Mouse (Mus musculus): Measurements from ENCODE around the gene 7530416G11Rik.

The 7530416G11Rik gene

DNA sequence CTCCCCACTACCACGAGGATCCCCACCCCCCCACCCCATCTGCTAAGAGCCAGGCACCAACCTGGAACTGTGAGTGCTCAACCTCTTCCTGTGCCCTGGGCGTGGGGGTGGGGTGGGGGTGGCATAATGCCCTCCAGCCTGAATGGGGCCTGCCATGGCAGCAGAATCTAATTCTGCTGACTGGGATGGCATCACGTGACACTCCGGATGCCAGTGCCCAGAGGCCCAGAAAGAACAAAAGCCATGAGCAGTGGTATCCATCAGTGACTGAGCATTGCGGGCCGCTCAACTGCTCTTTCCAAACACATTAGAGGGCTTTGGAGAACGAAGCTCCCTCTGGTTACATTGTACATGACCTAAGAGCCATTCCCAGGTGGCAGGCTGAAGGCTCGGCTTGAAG is at the start of gene 7530416G11Rik:
7530416G11Rik (minus strand) TSS at position 101 of the 400 bp plus-strand sequence.
- no peak for DNase-seq (ENCODE audit: low read depth in 2 of 2, low spot score in 2 of 2)

DNA sequence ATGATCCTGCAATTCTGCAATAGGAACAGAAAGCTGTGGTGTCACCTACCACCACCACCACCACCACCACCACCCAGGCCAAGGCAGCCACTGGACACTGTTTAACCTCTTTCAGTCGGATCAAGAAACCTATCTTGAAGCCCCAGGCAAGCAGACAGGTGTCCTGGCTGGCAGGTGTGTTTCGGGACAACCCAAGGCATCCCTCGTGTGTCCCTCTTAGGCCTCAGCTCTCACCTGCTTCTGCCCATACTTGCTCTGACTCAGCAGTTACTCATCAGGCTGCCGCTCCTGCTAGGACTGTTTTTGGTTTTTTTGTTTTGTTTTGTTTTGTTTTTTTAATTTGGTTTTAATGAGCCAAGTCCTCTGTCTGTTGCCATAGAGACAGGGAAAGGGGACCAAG is 43.5 kb upstream of the 7530416G11Rik start:
- DNase-seq (ENCODE audit: low read depth in 2 of 2, low spot score in 2 of 2), result no peak

DNA sequence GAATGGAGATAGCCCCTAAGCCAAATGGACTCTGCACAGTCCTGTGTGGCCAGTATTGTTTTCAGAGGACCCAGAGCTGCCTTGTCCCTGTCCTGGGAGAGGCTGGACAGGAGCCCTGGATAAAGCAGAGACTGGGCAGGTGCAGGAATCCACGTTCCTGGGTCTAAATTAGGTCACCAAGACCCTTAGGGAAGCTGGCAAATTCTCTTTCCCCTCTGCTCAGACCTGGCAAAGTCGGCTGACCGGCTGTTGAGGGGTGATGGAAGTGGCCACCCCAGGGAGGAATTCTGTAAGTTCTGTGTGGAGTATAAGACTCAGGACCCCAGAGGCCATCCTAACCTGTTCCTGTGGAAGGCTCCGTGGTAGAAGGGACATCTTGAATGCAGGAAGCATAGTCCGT is 42.3 kb upstream of the 7530416G11Rik start:
- no peak for DNase-seq (ENCODE audit: low read depth in 2 of 2, low spot score in 2 of 2)

DNA sequence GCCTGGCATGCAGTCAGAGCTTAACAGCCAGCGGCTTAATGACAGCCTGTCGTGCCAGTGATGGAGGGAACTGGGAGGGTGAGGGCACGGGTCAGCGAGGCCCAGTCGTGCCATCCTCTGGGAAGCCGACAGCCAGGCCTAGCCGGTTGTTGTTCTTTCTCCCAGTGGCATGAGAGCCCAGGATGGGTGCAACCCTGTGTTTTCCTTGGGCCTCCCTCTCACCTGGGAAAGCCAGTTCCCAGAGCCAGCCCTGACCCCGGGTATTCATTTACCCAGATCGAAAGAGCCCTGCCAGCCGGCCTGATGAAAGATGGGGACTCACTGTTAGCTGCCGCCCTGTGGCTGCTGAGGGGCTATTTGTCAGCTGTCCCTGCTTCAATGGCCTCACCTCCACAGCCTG is 35.1 kb upstream of the 7530416G11Rik start:
- no peak for DNase-seq (ENCODE audit: low read depth in 2 of 2, low spot score in 2 of 2)

DNA sequence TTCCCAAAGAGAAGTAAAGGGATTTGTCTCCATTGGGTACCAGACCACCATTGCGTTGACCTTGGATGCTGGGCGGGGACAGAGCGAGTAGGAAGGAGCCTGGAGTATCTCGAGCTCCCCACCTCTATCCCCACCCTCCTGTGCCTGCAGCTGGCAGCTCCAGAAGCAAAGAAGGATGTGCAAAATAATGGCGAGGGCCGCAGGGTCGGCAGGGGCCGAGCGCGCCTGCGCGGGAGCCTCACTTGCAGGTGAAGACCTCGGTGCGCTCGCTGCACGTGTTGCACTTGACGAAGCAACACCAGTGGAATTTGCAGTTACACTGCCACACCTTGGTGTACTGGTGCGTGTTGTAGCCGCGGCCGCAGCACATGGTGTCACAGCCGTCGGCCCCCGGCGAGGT is 34.1 kb upstream of the 7530416G11Rik start:
- DNase-seq (ENCODE audit: low read depth in 2 of 2, low spot score in 2 of 2), result no peak

DNA sequence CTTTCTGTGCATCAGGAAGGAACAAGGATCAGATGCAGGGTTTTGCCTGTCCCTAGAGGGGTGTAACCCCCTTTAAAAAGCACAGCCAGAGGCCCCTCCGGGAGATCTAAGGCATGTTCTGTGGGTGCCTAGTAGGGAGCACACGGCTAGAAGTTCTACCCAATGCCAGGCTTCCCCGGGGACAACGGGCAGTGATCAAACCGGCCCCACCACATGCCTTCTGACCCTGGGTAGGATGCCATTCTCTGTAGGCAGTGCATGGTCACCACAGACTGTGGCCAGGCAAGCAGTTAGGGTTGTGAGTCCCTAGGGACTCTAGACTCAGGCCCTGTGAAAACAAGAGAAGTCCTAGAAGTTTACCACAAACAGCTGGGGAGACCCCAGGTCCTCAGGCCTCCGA is 31.6 kb upstream of the 7530416G11Rik start:
- no peak for DNase-seq (ENCODE audit: low read depth in 2 of 2, low spot score in 2 of 2)

DNA sequence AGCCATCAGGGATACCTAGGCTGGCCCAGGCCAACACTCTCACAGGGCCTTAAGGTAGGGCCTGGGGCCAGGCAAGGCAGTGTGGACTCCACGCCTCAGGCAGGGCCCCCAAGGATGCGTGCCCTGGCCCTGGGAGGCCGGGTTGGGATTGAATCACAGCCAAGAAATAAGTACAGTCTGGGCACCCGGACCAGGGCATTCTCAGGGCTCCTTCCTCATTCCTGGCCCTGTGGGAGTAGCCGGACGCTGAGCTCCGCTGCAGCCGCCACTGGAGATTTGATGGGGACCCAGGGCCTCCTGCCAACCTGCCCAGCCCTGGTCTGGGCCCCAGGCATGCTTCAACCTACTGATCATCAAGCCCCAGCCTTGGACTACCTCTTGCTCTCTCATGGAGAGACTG is 31.2 kb upstream of the 7530416G11Rik start:
- no peak for DNase-seq (ENCODE audit: low read depth in 2 of 2, low spot score in 2 of 2)

DNA sequence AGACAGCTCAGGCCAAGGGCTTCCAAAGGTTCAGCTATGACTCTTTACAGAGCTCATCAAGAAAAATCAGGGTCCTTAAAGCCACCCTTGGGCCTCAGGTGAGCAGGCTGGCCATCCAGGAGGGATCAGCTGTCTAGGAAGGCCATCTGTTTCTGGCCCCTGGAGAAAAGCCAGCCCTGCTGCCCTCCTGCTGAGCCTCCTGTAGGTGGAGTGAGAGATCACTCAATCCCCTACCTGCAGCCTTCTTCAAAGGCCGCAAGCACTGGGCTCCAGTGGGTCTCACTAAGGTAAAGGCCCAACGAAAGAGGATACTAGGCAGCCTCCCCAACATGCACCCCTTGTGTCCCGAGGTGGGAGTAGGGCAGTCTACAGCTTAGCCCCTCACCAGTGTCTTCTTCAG is 29.0 kb upstream of the 7530416G11Rik start:
- no peak for DNase-seq (ENCODE audit: low read depth in 2 of 2, low spot score in 2 of 2)

DNA sequence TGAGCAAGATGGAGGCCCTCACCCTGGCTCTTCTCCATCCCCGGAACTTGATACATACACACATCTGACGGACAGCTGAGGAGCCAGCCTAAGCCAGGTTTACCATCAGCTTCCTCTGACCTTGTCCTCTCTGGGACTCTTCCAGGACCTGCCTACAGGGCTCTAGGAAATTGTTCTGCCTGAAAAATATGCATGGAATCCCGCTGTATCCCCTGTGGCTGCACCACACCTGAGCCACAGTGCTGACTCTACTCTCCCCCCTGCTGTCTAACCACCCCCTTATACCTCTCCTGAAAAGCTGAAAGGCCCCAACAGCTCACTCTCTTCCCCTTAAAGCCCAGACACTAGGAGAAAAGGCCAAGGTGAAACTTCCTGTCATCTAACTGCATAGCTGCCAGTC is 26.9 kb upstream of the 7530416G11Rik start:
- no peak for DNase-seq (ENCODE audit: low read depth in 2 of 2, low spot score in 2 of 2)

DNA sequence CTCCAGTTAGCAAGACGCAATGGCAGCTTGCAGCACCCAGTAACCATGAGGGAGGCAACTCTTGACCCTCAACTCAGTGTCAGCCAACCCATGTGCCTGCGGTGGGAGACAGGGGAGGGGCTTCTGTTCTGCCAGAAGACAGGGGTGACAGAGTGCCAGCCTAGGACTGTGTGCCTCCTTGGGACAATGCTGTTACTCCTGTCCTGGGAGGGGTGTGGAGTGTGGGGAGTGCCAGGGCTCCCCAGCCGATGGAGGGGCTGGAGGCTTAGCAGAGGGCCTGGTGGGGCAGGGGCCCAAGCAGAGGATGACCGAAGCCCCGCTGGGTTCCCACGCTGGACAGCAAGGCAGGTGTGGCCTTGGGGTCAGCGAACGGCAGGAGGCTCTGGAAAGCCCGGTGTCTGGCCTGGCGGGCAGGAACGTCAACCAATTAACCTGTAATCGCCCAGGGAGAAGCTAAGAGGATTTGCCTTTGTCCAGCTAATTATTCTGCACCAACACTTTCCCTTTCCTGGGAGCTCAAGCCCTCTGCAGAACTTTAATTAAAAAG is 21.4 kb upstream of the 7530416G11Rik start:
- DNase-seq (ENCODE audit: low read depth in 2 of 2, low spot score in 2 of 2), result no peak

DNA sequence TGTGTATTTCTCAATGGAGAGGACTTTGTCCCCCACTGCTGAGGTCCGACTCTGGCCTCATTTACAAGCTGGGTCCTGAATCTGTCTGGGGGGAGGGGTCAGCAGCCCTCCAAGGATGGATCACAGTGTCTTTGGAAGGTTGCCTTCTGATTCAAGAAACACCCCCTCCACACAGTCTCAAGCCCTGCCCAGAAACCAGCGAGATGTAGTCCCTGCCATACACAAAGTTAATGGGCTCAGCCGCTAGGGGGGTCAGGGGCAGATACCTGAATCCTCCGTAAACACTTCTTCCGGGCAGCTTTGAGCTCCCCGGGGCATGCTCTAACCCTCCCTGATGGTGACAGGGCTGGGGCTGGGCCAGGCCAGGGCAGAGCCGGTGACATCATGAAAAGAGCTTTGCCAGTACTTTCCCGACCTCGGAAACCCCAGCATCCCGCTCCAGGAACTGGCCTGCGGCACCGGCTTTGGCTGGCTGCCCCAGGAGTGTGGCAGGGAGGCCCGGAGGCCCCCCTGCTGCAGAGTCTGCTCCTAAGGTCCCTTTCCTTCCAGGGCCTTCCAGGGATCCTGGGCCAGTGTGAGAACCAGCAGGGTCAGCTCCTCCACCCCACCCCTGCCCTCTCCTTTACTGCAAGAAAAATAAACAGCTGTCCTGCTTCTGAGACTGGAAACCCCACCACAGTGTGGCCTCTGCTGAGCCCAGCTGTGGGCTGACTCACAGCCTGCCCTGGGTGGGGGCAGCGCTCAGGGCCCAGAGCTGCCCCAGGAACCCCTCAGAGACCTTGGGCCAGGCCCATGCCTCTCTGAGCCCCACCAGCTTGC is 20.4 kb upstream of the 7530416G11Rik start:
- DNase-seq (ENCODE audit: low read depth in 2 of 2, low spot score in 2 of 2), result no peak

DNA sequence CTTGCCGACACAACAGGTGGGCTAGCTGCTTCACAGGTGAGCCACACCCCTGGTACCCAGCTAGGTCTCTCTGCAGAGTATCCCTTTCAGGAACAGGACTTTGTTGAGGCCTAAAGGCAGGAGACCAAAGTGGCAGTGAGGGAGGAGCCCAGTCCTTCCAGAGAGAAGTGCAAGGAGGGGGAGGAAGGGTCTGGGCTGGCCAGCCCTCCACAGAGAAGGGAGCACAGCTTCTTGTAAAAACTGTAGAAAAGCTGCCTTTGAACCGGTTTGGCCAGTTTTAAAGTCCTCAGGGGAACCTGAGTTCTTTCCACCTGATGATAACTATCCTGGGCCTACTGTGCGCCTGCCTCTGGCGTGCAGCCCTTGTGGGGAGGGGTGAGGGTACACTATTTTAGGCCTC is 16.4 kb upstream of the 7530416G11Rik start:
- DNase-seq (ENCODE audit: low read depth in 2 of 2, low spot score in 2 of 2), result no peak

DNA sequence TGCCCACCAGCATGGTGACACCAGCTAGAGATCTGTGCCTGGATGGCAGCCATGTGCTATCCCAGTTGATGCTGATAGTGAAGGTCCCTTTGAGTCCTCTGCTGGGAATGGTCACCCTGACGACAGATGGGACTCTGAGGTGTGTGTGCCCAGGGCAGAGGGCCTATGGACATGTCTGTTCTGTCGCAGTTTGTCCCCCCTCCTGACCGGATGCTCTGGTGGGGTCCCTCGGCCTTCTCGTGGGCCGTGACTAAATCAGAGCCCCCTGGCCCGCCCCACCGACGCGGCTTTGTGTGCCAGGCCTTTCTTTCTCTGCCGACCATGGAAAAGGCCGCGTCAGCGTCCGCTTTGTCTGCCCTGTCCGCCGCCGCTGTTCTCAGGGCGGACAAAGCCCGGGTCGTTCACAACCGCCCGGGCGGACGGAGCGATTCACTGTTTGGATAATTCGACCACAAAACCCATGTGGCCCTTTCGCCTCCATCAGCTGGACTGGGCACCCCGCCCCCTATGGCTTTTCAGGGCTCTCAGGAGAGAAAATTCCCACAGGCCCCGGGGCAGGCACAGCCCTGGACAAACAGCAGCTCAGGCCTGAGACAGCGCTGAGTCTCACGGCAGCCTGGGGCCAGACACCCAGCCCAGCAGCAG is 4.5 kb upstream of the 7530416G11Rik start:
- no peak for DNase-seq (ENCODE audit: low read depth in 2 of 2, low spot score in 2 of 2)

DNA sequence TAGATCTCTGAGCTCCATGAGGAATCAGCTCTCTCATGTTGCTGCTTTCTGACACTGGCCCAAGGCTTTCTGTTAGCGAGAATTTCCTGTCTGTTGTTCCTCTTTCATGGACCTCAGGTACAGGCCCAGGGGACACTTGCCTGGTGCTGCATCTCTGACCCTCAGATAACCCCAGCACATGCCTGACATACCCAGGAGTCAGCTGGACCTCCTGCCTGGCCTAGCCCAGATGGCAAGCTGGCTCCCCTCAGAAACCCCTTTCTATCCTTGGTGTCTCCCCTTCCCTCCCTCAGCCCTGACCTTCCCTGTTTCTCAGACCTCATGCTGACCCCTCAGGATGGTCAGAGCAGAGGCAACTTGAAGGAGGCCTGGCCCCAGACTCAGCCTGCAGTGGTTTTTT is 3.7 kb upstream of the 7530416G11Rik start:
- DNase-seq (ENCODE audit: low read depth in 2 of 2, low spot score in 2 of 2), result no peak

DNA sequence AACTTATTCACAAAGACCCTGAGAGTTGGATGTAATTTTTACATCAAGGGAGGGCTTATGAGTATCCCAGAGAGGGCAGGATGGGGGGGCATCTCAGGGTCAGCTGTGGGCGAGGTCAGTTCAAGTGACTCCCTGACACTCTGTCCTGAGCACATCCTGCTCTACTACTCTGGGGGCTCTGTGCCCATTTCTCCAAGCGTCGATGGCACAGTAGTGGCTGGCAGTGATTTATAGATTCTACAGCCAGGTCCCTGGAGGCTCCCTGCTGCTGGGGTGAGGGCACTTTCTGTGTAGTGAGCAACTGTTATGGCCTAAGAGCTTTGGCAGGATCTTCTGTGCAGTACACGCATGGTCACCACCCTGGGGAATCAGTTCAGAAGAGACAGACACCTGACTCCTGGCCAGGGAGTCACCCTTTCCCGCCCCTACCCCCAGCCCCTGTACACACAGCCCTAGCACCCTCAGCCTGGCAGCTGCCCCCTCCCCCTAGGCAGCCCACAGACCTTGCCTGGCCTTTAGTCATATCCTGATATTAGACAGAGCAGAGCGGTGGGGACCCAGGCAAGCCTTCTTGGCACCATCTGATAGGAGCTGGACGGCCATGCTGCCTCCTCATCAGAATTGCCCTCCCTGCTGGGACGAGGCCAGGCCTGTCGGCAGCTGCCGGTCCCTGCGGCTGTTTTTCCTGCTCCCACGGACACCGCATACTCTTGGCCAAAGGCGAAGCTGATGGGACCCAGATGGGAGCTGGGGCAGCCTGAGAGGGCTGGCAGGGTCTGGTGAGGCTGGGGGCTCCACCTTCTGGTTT is 2.3 kb upstream of the 7530416G11Rik start:
- DNase-seq (ENCODE audit: low read depth in 2 of 2, low spot score in 2 of 2), result no peak

DNA sequence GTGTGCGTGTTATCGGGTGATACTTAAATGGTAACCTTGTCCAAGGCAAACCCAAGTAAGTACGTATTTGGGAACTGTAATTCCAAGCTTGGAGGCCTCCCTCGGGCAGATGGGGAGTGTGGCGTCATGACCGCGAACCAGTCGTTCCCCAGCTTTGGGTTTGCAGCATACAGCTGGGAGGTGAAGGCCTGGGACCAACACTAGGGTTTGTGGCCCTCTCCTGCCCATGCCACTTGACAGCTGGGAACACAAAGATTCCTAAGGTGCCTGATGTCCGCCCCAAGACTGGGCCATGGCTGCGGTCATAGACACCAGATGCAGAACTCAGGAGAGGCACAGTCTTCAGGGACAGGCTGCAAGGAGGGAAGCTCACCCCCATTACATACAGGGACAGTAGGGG is 2.8 kb downstream of the 7530416G11Rik start:
- no peak for DNase-seq (ENCODE audit: low read depth in 2 of 2, low spot score in 2 of 2)

DNA sequence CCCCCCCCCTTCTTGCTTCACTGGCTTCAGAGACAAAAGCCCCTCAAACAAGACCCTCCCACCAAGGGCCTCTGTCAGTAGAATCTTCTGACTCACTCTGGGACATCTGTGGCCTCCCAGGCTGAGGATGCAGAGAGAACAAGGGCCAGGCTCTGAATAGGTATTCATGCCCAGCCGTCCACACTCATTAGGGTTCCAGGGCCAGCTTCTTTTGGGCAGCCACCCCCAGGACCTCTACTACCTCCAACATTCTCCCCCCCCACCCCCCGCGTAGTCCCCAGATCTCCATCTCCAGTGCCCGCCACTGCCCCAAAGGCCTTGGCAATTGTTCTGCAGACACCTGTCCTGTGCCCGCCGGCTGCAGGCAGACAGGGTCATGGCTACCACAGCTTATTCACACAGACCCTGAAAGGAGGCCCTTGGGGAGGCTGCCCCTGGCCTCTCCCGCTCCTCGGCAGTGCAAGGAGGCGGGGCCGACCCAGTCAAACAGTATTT is 5.0 kb downstream of the 7530416G11Rik start:
- no peak for DNase-seq (ENCODE audit: low read depth in 2 of 2, low spot score in 2 of 2)

DNA sequence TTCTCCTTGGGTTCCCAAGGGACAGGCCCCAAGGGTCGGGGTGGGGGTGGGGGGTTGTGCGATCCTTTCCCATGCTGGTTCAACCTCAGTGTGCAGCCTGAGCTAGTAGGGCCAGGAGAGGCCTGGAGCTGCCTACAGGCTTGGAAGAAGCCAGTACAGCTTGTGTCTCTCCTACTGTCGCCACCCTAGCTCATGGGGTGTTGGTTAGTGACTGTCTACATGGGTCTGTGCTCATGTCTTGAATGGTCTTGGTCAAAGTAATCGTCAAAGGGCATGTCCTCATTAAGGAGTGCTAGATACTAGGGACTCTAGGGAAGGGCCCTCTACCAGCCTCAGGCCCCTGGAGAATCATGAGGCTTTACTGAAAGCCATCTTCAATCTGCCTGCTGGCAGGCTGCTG is 5.5 kb downstream of the 7530416G11Rik start:
- DNase-seq (ENCODE audit: low read depth in 2 of 2, low spot score in 2 of 2), result no peak

DNA sequence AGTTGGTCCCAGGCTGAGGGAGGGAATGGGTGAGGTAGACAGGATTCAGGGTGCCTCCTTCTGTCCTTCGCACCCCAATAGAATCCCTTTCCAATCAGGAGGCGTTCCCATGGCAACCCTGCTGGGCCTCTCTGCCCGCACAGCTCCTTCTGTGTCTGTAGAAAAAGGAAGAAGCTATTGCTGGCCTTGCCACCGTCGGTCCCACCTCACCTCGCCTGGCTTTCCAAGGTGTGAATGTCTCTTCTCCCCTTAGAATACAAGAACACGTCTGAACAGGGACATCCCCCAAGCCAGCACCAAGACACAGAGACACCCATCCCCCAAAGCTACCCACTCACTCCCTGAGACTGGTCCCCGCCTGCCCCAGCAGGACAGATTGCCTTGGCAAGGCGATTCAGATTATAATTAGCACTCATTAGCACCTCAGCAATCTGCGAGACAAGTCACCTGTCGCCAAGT is 8.8 kb downstream of the 7530416G11Rik start:
- no peak for DNase-seq (ENCODE audit: low read depth in 2 of 2, low spot score in 2 of 2)

DNA sequence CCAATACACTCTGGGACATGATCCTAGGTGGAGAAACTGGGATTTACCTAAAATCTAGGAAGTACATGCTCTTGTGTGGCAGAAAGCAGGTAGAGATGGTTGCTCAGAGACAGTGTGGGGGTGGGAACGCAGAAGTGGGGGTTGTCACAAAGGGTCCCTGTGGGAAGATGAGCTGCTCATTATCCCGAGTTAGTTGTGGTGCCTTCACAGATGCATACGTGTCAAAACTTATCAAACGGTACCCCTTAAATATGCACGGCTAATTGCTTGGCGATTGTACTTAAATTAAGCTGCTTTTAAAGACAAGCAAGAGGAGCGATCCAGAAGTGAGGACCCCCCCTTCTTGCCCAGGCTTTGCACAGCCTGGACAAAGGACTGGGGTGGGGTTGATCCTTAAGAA is 13.3 kb downstream of the 7530416G11Rik start:
- DNase-seq (ENCODE audit: low read depth in 2 of 2, low spot score in 2 of 2), result no peak

DNA sequence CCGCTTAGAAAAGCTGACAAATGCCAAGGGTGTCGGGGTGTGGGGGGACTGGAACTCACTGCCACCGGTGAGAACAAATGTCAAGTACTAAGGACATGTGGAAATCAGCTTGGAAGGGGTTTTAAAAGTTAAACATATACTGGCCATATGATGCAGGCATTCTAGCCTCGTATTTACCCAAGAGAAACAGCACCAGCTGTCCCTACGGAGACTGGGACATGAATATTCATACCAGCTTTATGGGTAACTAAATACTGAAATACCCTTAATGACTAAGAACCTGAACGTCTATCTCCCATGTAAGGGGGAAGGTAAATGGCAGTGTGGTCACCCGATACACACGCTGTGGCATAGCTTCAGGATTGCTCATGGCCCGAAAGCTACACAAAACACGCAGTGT is 14.1 kb downstream of the 7530416G11Rik start:
- no peak for DNase-seq (ENCODE audit: low read depth in 2 of 2, low spot score in 2 of 2)

Measured in CD8-positive naive resting alpha-beta T cell, adult 2 months (primary cell).